Mouse (Mus musculus) gastrocnemius, postnatal 10 days (tissue): ENCODE results near the gene Kntc1. TPM values are rescaled to one million over a fixed set of nuclear protein-coding genes. Genes with fewer than 3 reads are reported as not detected.

Source experiments
- DNase-seq: peaks from one replicate; pipeline ENCODE4 v3.0.0; 2021; ENCODE audit warnings: mixed read lengths
- total RNA-seq, 2 experiments: library from RNA; stranded (reverse); gene quantifications; 2 replicates each; pipeline ENCODE4 v1.2.3; 2021

Kntc1 gene
- total RNA-seq, 2 experiments from 2014 or later: 5.2 to 5.9 TPM

DNA sequence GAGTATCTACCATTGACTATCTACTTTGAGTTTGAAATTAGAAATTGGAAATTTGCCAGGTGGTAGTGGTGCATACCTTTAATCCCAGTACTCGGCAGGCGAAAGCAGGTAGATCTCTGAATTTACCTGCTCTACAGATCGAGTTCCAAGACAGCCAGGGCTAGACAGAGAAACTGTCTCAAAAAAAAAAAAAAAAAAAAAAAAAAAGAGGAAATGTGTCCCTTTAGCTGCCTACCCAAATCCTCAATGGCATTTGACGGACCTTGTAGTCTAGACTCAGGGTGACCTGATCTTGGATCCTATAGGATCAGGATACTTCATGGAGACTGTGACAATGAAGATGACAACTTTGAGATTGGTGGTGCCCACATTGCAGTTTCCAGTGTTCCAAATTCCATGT lies 116.9 kb downstream of the Kntc1 start:
- no peak for DNase-seq

GRCm38 (mm10) chr5:123869615-123870014 lies 120.1 kb downstream of the Kntc1 start:
- DNase-seq: no peak

Other genes starting within 250 kb of the Kntc1 start
- gene B3gnt4, start 239.3 kb upstream of the Kntc1 start, total RNA-seq: not detected
- 10 to 100 TPM; 36.9 to 38.8 TPM for gene Diablo, start 225.5 kb upstream of the Kntc1 start, total RNA-seq
- 1 to 10 TPM in 1 of 2 experiments, not detected in 1; 1.1 TPM for gene Gm49027, start 224.2 kb upstream of the Kntc1 start, total RNA-seq
- gene Vps33a, start 176.7 kb upstream of the Kntc1 start, total RNA-seq: 10 to 100 TPM; 23.3 to 26.6 TPM
- gene Clip1, start 65.1 kb upstream of the Kntc1 start, total RNA-seq: 100 to 1,000 TPM in 1 of 2 experiments, 10 to 100 TPM in 1; 91.2 to 111 TPM
- 10 to 100 TPM; 26.6 to 33.2 TPM for gene Zcchc8, start 28.6 kb upstream of the Kntc1 start, total RNA-seq
- 10 to 100 TPM; 48.7 to 64.9 TPM for gene Rsrc2, start 302 bp upstream of the Kntc1 start, total RNA-seq
- under 1 TPM; 0.28 to 0.32 TPM for gene Hcar2, start 115.8 kb downstream of the Kntc1 start, total RNA-seq
- under 1 TPM; 0.54 to 0.84 TPM for gene Hcar1, start 130.3 kb downstream of the Kntc1 start, total RNA-seq
- gene Denr, start 157.5 kb downstream of the Kntc1 start, total RNA-seq: 10 to 100 TPM; 60.9 to 61.0 TPM
- under 1 TPM; 0.52 to 0.77 TPM for gene Gm43518, start 177.7 kb downstream of the Kntc1 start, total RNA-seq
- 1 to 10 TPM; 2.3 to 3.6 TPM for gene Ccdc62, start 181.0 kb downstream of the Kntc1 start, total RNA-seq
- 1 to 10 TPM; 8.2 to 9.0 TPM for gene Hip1r, start 223.9 kb downstream of the Kntc1 start, total RNA-seq